Mouse (Mus musculus): Measurements from ENCODE around the gene Ank3. TPM values are rescaled to one million over a fixed set of nuclear protein-coding genes. Genes with fewer than 3 reads are reported as not detected.

The Ank3 gene
- total RNA-seq, 2 experiments from 2014 or later = 459 to 516 TPM

- DNase-seq = no peak
Observed at GRCm38 (mm10) chr10:69672545-69672944, 274.0 kb downstream of the Ank3 start.

- DNase-seq = no peak
Observed at GRCm38 (mm10) chr10:69678230-69678629, 279.7 kb downstream of the Ank3 start.

DNA sequence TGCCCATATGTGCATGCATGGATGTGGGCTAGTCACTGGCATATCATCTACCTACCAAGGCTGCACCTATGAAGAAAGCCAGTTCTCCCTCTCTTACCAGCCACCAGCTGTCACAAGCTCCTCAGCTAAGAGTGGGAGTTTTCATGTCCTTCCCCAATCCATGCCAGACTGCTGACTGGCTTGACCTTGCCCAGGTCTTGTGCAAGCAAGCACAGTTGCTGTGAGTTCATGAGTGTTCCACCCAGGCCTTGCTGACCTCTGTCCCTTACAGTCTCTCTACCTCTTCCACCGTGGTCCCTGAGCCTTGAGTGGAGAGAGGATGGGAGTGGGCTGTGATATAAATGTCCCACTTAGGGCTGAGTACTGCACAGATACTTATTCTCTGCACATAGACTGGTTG is 287.8 kb downstream of the Ank3 start:
- DNase-seq = no peak

DNA sequence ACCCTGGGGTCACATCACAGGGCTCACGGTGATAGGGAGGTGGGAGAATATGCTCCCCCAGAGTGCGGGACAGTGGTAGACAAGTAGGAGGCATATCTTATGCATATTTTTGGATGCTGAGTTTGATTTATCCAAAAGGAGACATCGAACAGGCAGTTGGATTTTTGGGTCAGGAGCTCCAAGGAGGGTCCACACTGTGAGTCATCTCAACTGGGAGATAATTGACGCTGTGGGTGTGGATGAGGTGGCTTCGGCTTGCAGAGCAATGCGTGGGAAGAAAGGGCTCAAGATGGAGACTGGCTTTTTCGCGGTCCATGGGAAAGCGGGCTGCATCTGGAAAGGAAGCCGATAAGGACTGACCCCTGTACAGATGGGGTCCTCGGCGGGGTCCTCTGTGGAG is 290.5 kb downstream of the Ank3 start:
- DNase-seq = no peak

GRCm38 (mm10) chr10:69690131-69690960 is 291.8 kb downstream of the Ank3 start:
- peak; percentile 51 to 54 for DNase-seq

GRCm38 (mm10) chr10:69690961-69691451 is 292.4 kb downstream of the Ank3 start:
- no peak for DNase-seq

GRCm38 (mm10) chr10:69696019-69696418 is 297.4 kb downstream of the Ank3 start:
- no peak for DNase-seq

DNA sequence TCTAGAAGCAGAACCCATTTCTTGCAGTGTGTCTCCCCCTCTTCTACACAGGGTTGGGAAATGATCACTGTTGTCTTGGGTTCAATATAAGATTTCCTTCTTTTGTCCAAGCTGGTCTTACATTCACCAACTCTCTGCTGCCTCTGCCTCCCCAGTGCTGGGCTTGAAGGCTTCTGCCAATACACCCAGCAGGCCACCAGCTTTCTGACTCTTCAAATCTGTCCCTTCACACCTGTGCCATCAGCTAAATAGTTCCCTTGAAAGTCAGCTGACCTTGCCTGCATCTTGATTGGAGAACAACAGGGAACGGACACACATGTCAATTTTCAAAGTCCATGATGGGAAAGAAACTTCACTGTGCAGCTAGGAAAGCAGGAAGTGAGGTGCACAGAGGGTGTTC is 300.1 kb downstream of the Ank3 start:
- DNase-seq = no peak

DNA sequence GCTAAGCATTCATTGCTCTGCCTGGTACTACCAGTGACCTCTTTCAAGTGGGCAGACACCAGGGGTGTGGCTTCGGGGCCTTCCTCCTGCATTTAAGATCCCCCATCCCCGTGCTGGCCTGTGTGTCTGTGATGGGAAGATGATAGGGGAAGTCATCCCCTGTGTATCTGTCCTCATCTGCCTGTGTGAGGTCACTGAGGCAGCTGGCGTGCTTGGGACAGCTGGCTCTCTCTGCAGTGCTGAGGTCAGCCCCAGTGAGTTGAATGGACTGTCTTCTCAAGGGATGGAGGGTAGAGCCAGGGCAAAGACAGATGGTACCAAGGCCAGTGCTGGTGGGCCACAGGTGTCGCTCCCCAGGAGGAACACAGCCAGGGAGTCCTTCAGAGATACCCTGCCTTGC is 302.7 kb downstream of the Ank3 start:
- DNase-seq = no peak

GRCm38 (mm10) chr10:69705806-69706768 is 307.5 kb downstream of the Ank3 start:
- peak in 1 of 2 experiments; percentile 48 for DNase-seq

DNA sequence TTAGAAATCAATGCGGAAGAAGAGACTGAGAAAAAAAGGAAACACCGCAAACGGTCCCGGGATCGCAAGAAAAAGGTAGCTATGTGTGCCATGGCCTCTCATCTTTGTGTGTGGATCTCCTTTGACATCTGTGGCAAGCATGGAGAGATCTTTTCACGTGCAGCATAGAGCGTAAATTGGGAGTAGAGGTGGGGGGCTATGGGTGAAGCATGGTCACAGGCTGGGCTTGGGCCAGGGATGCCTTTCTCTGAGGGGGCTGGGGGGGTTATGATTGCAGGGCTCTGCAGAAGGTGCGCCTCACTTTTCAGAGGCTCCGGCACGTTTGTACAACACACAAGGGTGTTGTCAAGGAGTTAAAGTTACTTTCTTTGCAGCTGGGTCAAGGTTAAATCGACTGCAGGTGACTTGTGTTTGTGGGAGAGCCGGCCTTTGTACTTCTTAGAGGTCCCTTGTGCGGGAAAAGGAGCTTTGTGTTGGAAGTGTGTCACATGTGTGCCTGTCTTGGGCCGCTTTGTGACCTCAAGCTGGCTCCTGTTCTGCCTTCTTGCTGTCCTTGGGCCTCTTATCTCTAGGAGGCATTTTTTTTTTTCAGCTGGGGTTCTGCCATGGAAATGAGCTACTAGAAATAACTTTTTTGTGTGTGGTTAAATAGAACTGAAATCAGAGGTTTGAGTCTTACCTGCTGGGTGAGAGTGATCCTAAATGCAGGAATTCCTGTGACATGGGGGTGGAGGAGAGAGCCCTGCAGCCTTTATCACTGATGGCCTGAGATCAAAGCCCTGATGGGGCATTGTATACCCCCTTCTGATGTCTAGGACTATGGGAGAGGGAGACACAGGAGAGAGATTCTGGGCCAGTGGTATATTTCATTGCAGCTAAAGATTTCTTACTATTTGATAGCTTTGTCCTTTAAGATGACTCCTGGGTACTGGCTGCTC is 308.5 kb downstream of the Ank3 start:
- DNase-seq = no peak

DNA sequence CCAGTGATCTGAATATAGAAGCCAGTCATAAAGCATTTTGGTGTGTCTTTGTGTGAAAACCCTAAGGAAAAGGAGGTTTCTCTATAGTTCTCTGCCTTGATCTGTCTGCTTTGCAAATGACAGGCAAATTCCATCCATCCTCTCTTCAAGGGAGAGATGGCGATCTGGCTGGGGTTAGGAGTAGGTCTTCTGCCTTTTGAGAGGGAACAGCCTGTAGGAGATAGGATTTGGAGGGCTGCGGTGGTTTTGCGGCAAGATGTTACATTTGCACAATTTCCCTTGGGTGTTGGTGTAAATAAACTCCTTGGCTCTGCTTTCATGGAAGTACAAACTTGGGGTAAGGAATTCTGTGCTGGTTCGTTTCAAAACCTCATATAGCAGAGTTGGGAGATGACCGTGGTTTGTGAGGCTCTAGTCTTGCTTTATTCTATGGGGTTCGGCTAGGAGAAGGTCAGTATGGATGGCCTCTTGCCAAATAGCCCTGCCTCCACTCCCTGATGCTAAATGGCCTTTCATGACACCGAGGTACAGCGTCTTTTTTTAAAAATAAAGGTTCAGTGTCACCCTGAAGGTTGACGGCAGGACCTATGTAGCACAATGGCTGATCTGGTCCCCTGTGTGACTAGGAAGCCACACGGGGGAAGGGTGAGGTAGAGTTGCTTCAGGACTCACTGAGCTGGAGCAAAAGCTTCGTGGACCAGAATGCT is 309.4 kb downstream of the Ank3 start:
- no peak for DNase-seq

- no peak for DNase-seq
Observed at GRCm38 (mm10) chr10:69709631-69710030, 311.1 kb downstream of the Ank3 start.

DNA sequence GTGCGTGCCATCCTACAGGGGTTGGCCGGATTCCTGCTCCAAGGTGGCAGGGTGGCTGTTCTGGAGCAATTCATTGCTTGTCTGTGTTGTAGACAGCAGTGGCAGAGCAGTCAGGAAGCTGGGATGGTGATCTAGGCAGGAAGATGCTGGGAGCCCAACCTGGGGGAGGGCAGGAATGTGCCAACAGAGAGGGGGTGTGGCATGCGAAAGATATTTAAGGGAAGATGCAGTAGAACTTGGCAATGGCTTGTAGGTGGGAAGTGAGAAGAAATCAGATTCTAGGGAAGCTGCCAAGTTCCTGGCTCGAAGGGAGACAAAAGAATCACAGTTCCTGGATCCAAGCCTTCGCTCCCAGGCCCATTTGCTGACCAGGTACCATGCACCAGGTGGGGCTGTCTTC is 312.2 kb downstream of the Ank3 start:
- DNase-seq = peak in 1 of 2 experiments; percentile 45

DNA sequence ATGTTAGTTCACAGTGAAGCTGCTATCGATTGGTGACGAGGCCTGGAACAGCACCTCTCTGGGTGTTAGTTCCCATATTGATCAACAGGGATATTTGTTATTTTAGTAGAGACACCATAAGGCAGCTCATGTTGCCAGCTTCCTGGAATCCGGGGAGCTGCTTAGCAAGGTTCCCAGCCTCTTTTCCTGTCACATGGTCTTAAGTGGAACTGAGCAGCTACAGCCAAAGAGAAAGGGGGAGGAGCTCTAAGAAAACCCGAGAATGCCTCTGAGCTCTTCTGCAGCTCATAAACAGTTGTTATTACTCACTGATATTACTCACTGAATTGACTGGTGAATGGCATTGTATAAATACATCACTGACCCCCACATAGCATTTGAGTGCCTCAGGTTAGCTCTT is 318.3 kb downstream of the Ank3 start:
- DNase-seq = no peak

GRCm38 (mm10) chr10:69719421-69719820 is 320.8 kb downstream of the Ank3 start:
- DNase-seq = no peak

DNA sequence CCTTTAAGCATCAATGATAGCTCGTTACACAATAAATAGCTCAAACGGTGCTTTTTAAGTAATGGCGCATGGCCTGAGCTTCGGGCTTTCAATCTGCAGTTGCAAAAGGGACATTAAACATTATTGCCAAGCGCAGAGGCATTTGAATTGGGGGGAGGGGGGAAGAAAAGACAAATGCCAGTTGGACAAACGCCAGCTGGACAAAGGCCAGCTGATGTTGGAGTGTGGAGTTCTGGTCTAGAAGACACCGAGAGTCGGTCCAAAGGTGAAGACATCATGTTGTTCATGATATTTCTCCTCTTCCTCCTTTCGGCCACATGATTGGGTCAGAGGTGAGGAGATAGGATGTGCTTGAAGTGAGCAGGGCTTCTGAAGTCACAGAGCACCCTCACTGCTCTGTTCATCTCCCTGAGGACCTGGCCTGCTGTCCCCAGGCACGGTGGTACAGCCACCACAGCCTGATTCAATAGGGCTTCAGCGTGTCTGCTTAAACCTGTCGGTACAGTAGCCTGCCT is 321.4 kb downstream of the Ank3 start:
- DNase-seq = no peak

GRCm38 (mm10) chr10:69720452-69720851 is 321.9 kb downstream of the Ank3 start:
- no peak for DNase-seq

DNA sequence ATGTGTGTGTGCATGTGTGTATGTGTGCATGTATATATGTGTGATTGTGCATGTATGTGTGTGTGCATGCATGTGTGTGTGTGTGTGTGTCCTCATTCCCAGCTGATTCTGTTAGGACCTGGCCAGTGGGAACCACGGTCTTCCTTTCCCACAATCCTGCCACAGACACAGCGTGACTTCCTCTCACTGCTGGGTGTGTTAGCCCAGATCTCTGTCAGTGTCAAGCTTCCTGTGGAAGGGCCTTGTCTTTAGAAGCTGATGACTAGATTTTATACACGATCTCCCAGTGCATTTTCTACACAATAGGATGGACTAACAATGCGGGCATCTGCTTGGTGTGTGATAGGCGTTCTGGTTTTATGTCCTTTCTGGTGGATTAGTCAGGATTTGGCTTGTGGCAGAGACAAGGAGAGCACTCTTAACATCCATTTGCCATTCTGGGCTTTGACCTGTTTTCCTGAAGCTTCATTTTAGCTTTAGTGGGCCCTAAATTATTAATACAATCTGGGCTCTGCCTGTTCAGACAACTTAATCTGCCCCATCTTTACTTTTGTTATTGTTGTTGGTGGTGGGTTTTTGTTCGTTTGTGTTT is 322.4 kb downstream of the Ank3 start:
- no peak for DNase-seq

- DNase-seq = no peak
Observed at GRCm38 (mm10) chr10:69724159-69724558, 325.6 kb downstream of the Ank3 start.

- DNase-seq = no peak
Observed at GRCm38 (mm10) chr10:69725078-69725477, 326.5 kb downstream of the Ank3 start.
